Mouse (Mus musculus): ENCODE results near the gene Atp1a1.

GRCm38 (mm10) chr3:101601003-101601525 lies 3.4 kb downstream of the Atp1a1 start:
- TF ChIP-seq POLR2A (IDR thresholded peaks at IDR 0.05; ENCODE audit: insufficient read depth, low read depth, low read length) (no peak), CTCF (IDR thresholded peaks at IDR 0.05; ENCODE audit: insufficient read depth, low read depth, low read length) (no peak)
